Comparison of ENCODE assay signal across 21 mouse cellular contexts in genomic region chr3:126975409-126975808, GRCm38 (mm10).
DNase-seq lines count a peak whose midpoint lies in the region; ATAC-seq and TF ChIP-seq lines count a peak whose summit lies in the region.
"Had no signal": no experiment of that assay in that cellular context is flagged by ENCODE, and none has a peak within 500 bp of the region (broad histone marks: within the 10 kb centered on the region; RNA-seq: fewer than 3 reads in every experiment).

No protein-coding gene starts in this region.

- peak; percentile 8; the same call in 1 of the 2 replicates for ATAC-seq in hindbrain, embryonic 11.5 days (ENCODE audit: low FRiP score)
- ATAC-seq in hindbrain, embryonic 16.5 days: no peak
- ATAC-seq in kidney, embryonic 15.5 days (replicated peaks; ENCODE audit: low FRiP score): peak; percentile 49; the same call in 1 of the 2 replicates
- no peak for ATAC-seq in hindbrain, postnatal 0 days
- ATAC-seq: activated CD4-positive, CD25-positive, alpha-beta regulatory T cell, adult 4 months; forebrain, embryonic 15.5 days; Patski had no signal

- no peak for TF ChIP-seq CTCF in kidney, adult 2 months (conservative IDR thresholded peaks at IDR 0.05; ENCODE audit: insufficient read depth, insufficient read length, low read depth, low read length)
- TF ChIP-seq CTCF in hindbrain, postnatal 0 days (IDR thresholded peaks at IDR 0.05; ENCODE audit: low read depth): no peak

- WGBS in hindbrain, embryonic 11.5 days: 70% methylated on average over 5 of the region's 5 CpGs
- 76% methylated on average over 5 of the region's 5 CpGs for WGBS in hindbrain, embryonic 16.5 days
- WGBS in kidney, embryonic 15.5 days: 71% methylated on average over 5 of the region's 5 CpGs
- 81% methylated on average over 5 of the region's 5 CpGs for WGBS in kidney, adult 2 months
- 76% methylated on average over 5 of the region's 5 CpGs for WGBS in hindbrain, postnatal 0 days

- H3K36me3 ChIP-seq in hindbrain, embryonic 11.5 days (ENCODE audit: control insufficient read depth, insufficient read depth, low read length): peaks cover 2% of the 10 kb centered on the region; the same call in 1 of the 2 replicates
- H3K36me3 ChIP-seq in hindbrain, embryonic 16.5 days (ENCODE audit: control insufficient read depth, insufficient read depth, low read length): peaks cover 6% of the 10 kb centered on the region; the same call in 1 of the 2 replicates
- H3K36me3 ChIP-seq in kidney, embryonic 15.5 days: no peaks in the 10 kb centered on the region
- no peaks in the 10 kb centered on the region for H3K36me3 ChIP-seq in kidney, adult 2 months (ENCODE audit: control insufficient read depth, insufficient read depth, low read length)
- peaks cover 4% of the 10 kb centered on the region; the same call in 1 of the 2 replicates for H3K36me3 ChIP-seq in hindbrain, postnatal 0 days (ENCODE audit: insufficient read depth, low read length)
- H3K36me3 ChIP-seq: embryonic facial prominence, embryonic 12.5 days; heart, embryonic 10.5 days; heart, embryonic 15.5 days had no signal

- TF ChIP-seq POLR2A in kidney, adult 2 months (IDR thresholded peaks at IDR 0.05; ENCODE audit: low read depth, low read length): no peak

- no peak overlapping the region for H3K9ac ChIP-seq in hindbrain, embryonic 11.5 days (ENCODE audit: low read depth, low read length)
- H3K9ac ChIP-seq in hindbrain, embryonic 16.5 days (ENCODE audit: low read depth, low read length): no peak overlapping the region
- H3K9ac ChIP-seq in kidney, embryonic 15.5 days: no peak overlapping the region
- no peak overlapping the region for H3K9ac ChIP-seq in hindbrain, postnatal 0 days (replicated peaks; ENCODE audit: low read length)
- H3K9ac ChIP-seq: embryonic facial prominence, embryonic 12.5 days; forebrain, embryonic 15.5 days; heart, embryonic 15.5 days had no signal

- no peaks in the 10 kb centered on the region for H3K4me1 ChIP-seq in hindbrain, embryonic 11.5 days (replicated peaks; ENCODE audit: control insufficient read depth, insufficient read depth, low read length)
- H3K4me1 ChIP-seq in hindbrain, embryonic 16.5 days (ENCODE audit: control insufficient read depth, insufficient read depth, low read depth, low read length): no peaks in the 10 kb centered on the region
- no peaks in the 10 kb centered on the region for H3K4me1 ChIP-seq in kidney, embryonic 15.5 days
- no peaks in the 10 kb centered on the region for H3K4me1 ChIP-seq in kidney, adult 2 months (ENCODE audit: control insufficient read depth, insufficient read depth, low read length)
- H3K4me1 ChIP-seq in hindbrain, postnatal 0 days (ENCODE audit: insufficient read depth, low read length): no peaks in the 10 kb centered on the region
- H3K4me1 ChIP-seq: embryonic facial prominence, embryonic 12.5 days; forebrain, embryonic 15.5 days; heart, embryonic 10.5 days; heart, embryonic 15.5 days had no signal

- no peak for DNase-seq in hindbrain, embryonic 11.5 days (ENCODE audit: low spot score)
- no peak for DNase-seq in kidney, adult 2 months
- DNase-seq in kidney, postnatal 4 days: peak; percentile 10 to 16
- DNase-seq in kidney, adult 11 months: no peak
- DNase-seq in hindbrain, postnatal 0 days (ENCODE audit: low spot score): no peak
- DNase-seq: adrenal gland, postnatal 14 days; cerebellum, adult 11-12 months; cerebellum, adult 9-10 months; cerebellum, postnatal 25 days; gastrocnemius, postnatal 36 days; heart, adult 18-20 months; heart, postnatal 14 days had no signal

- no peak overlapping the region for H3K4me2 ChIP-seq in hindbrain, embryonic 11.5 days (replicated peaks; ENCODE audit: low read depth, low read length)
- H3K4me2 ChIP-seq in hindbrain, embryonic 16.5 days (ENCODE audit: low read length): no peak overlapping the region
- H3K4me2 ChIP-seq in kidney, embryonic 15.5 days: no peak overlapping the region
- H3K4me2 ChIP-seq in hindbrain, postnatal 0 days (ENCODE audit: low read depth, low read length): no peak overlapping the region
- H3K4me2 ChIP-seq: embryonic facial prominence, embryonic 12.5 days; forebrain, embryonic 15.5 days; heart, embryonic 15.5 days had no signal

- H3K4me3 ChIP-seq in hindbrain, embryonic 11.5 days (ENCODE audit: low read depth, low read length): no peak overlapping the region
- no peak overlapping the region for H3K4me3 ChIP-seq in hindbrain, embryonic 16.5 days (ENCODE audit: low read length)
- no peak overlapping the region for H3K4me3 ChIP-seq in kidney, embryonic 15.5 days (replicated peaks)
- no peak overlapping the region for H3K4me3 ChIP-seq in kidney, adult 2 months (ENCODE audit: insufficient read depth, low read depth, low read length)
- no peak overlapping the region for H3K4me3 ChIP-seq in hindbrain, postnatal 0 days (ENCODE audit: low read length)
- H3K4me3 ChIP-seq: embryonic facial prominence, embryonic 12.5 days; forebrain, embryonic 15.5 days; heart, embryonic 10.5 days; heart, embryonic 15.5 days had no signal

- H3K27ac ChIP-seq in hindbrain, embryonic 11.5 days (ENCODE audit: low read depth, low read length): no peak overlapping the region
- H3K27ac ChIP-seq in hindbrain, embryonic 16.5 days (ENCODE audit: low read depth, low read length): no peak overlapping the region
- H3K27ac ChIP-seq in kidney, embryonic 15.5 days: no peak overlapping the region
- H3K27ac ChIP-seq in kidney, adult 2 months (ENCODE audit: insufficient read depth, low read depth, low read length): no peak overlapping the region
- 0 out of 2 replicates have a peak overlapping the region, but pooled peaks have one; percentile 27 for H3K27ac ChIP-seq in hindbrain, postnatal 0 days
- H3K27ac ChIP-seq: embryonic facial prominence, embryonic 12.5 days; forebrain, embryonic 15.5 days; heart, embryonic 10.5 days; heart, embryonic 15.5 days had no signal

- H3K27me3 ChIP-seq in hindbrain, embryonic 11.5 days (ENCODE audit: control insufficient read depth, insufficient read depth, low read length): no peaks in the 10 kb centered on the region
- no peaks in the 10 kb centered on the region for H3K27me3 ChIP-seq in hindbrain, embryonic 16.5 days (replicated peaks; ENCODE audit: control insufficient read depth, insufficient read depth, low read length)
- H3K27me3 ChIP-seq in kidney, embryonic 15.5 days: no peaks in the 10 kb centered on the region
- H3K27me3 ChIP-seq in kidney, adult 2 months (replicated peaks; ENCODE audit: control insufficient read depth, insufficient read depth, low read length): no peaks in the 10 kb centered on the region
- H3K27me3 ChIP-seq in hindbrain, postnatal 0 days (ENCODE audit: insufficient read depth, low read length): no peaks in the 10 kb centered on the region
- H3K27me3 ChIP-seq: CH12.LX; embryonic facial prominence, embryonic 12.5 days; forebrain, embryonic 15.5 days; heart, embryonic 15.5 days; Patski had no signal

- H3K9me3 ChIP-seq in hindbrain, embryonic 11.5 days (ENCODE audit: control insufficient read depth, low read length): no peaks in the 10 kb centered on the region
- no peaks in the 10 kb centered on the region for H3K9me3 ChIP-seq in hindbrain, embryonic 16.5 days (ENCODE audit: control insufficient read depth, low read length)
- no peaks in the 10 kb centered on the region for H3K9me3 ChIP-seq in kidney, embryonic 15.5 days (replicated peaks)
- no peaks in the 10 kb centered on the region for H3K9me3 ChIP-seq in hindbrain, postnatal 0 days (ENCODE audit: low read length)
- H3K9me3 ChIP-seq: embryonic facial prominence, embryonic 12.5 days; forebrain, embryonic 15.5 days; heart, embryonic 10.5 days; heart, embryonic 15.5 days had no signal

Comparison
In these comparisons a context has a peak if more than half of its experiments do, and no peak if none do; other contexts are left out.
1. ATAC-seq: peak in hindbrain, embryonic 11.5 days (single experiment) and kidney, embryonic 15.5 days (single experiment); none in hindbrain, embryonic 16.5 days (single experiment) and hindbrain, postnatal 0 days (single experiment).
2. DNase-seq: peak in kidney, postnatal 4 days (2 of 2); none in hindbrain, embryonic 11.5 days (single experiment), kidney, adult 2 months (single experiment), kidney, adult 11 months (single experiment) and hindbrain, postnatal 0 days (single experiment).